Mouse (Mus musculus) C2C12 (cell line): ENCODE measurements at regions not wholly inside any gene's neighbourhood (a gene's known extent, or its start where the extent isn't known, plus 50 kb on each side); places are given as distances from the start of the nearest gene placed in this dataset.

Experiments used
- H3K27me3 ChIP-seq: one replicate; pipeline ENCODE4 v1.6.1; 2011; ENCODE audit not compliant: control insufficient read depth, insufficient read depth, insufficient read length
- H3K36me3 ChIP-seq: one replicate; pipeline ENCODE4 v1.6.1; 2011; ENCODE audit not compliant: control insufficient read depth, insufficient read depth
- H3K4me3 ChIP-seq: one replicate; pipeline ENCODE4 v1.5.1; 2011; ENCODE audit warnings: mild to moderate bottlenecking, control low read depth; ENCODE audit not compliant: poor library complexity, insufficient read depth, severe bottlenecking
- H3K79me2 ChIP-seq: one replicate; pipeline ENCODE4 v1.6.1; 2011; ENCODE audit not compliant: control insufficient read depth, insufficient read depth
- H3K79me3 ChIP-seq: one replicate; pipeline ENCODE4 v1.6.1; 2011; ENCODE audit warnings: low read depth, control low read depth
- H3ac ChIP-seq: one replicate; pipeline ENCODE3; 2011; ENCODE audit warnings: low read depth; ENCODE audit not compliant: control insufficient read depth, insufficient read length
- CEBPB ChIP-seq: IDR thresholded peaks from one replicate; pipeline ENCODE4 v1.6.1; 2011; ENCODE audit warnings: low read depth, mild to moderate bottlenecking, control low read depth, moderate library complexity
- CTCF ChIP-seq: IDR thresholded peaks from one replicate; pipeline ENCODE4 v1.5.1; 2011; ENCODE audit not compliant: control insufficient read depth, insufficient read depth, insufficient read length
- FOSL1 ChIP-seq: IDR thresholded peaks from one replicate; pipeline ENCODE4 v1.8.0; 2011; ENCODE audit warnings: mild to moderate bottlenecking, low read length; ENCODE audit not compliant: poor library complexity, insufficient read depth, severe bottlenecking
- MAX ChIP-seq: IDR thresholded peaks from one replicate; pipeline ENCODE4 v1.6.1; 2011; ENCODE audit warnings: mild to moderate bottlenecking, control low read depth
- MYOD1 ChIP-seq: IDR thresholded peaks from one replicate; pipeline ENCODE4 v1.6.1; 2011; ENCODE audit warnings: low read depth; ENCODE audit not compliant: control insufficient read depth, insufficient read length
- MYOG ChIP-seq: IDR thresholded peaks from one replicate; pipeline ENCODE4 v1.6.1; 2011; ENCODE audit not compliant: control insufficient read depth, insufficient read length; ENCODE audit errors: extremely low read depth
- USF1 ChIP-seq: IDR thresholded peaks from one replicate; pipeline ENCODE4 v1.6.1; 2011; ENCODE audit warnings: low read depth, mild to moderate bottlenecking, control low read depth, moderate library complexity

- no peak overlapping the region for H3ac ChIP-seq
- TF ChIP-seq MYOG (no peak), USF1 (peak; percentile 20)
- H3K27me3 ChIP-seq = peaks cover 27% of the 10 kb centered on the region
- no peaks in the 10 kb centered on the region for H3K79me3 ChIP-seq
- H3K79me2 ChIP-seq = no peaks in the 10 kb centered on the region
- no peaks in the 10 kb centered on the region for H3K36me3 ChIP-seq
- H3K4me3 ChIP-seq = no peak overlapping the region
Observed at GRCm38 (mm10) chr5:111822882-111823281, 89.2 kb downstream of the Gm26897 start.

GRCm38 (mm10) chr5:111823420-111823819, 89.7 kb downstream of the Gm26897 start:
- TF ChIP-seq MYOD1 = peak; percentile 71
- TF ChIP-seq CEBPB = no peak
- H3K27me3 ChIP-seq = peaks cover 30% of the 10 kb centered on the region
- no peaks in the 10 kb centered on the region for H3K36me3 ChIP-seq
- no peak overlapping the region for H3K4me3 ChIP-seq
- H3K79me2 ChIP-seq = no peaks in the 10 kb centered on the region
- no peak overlapping the region for H3ac ChIP-seq
- H3K79me3 ChIP-seq = no peaks in the 10 kb centered on the region

GRCm38 (mm10) chr5:111823842-111824241, 90.1 kb downstream of the Gm26897 start:
- no peak overlapping the region for H3K4me3 ChIP-seq
- no peaks in the 10 kb centered on the region for H3K79me2 ChIP-seq
- TF ChIP-seq MYOD1 (peak; percentile 29), FOSL1 (no peak)
- H3K79me3 ChIP-seq = no peaks in the 10 kb centered on the region
- H3K27me3 ChIP-seq = peaks cover 35% of the 10 kb centered on the region
- H3K36me3 ChIP-seq = no peaks in the 10 kb centered on the region
- H3ac ChIP-seq = no peak overlapping the region

GRCm38 (mm10) chr5:111824600-111825130, 90.9 kb downstream of the Gm26897 start:
- Histone ChIP-seq H3K36me3 (no peaks in the 10 kb centered on the region), H3K79me3 (no peaks in the 10 kb centered on the region), H3ac (no peak overlapping the region), H3K79me2 (no peaks in the 10 kb centered on the region), H3K4me3 (no peak overlapping the region), H3K27me3 (peaks cover 39% of the 10 kb centered on the region)
- TF ChIP-seq MYOD1 = no peak
- no peak for TF ChIP-seq USF1
- TF ChIP-seq FOSL1 = no peak
- no peak for TF ChIP-seq CEBPB
- no peak for TF ChIP-seq MAX
- no peak for TF ChIP-seq MYOG
- no peak for TF ChIP-seq CTCF

GRCm38 (mm10) chr5:111829891-111830290, 96.2 kb downstream of the Gm26897 start:
- Histone ChIP-seq H3K27me3 (peaks cover 55% of the 10 kb centered on the region), H3K4me3 (no peak overlapping the region), H3K79me3 (no peaks in the 10 kb centered on the region), H3K79me2 (no peaks in the 10 kb centered on the region), H3K36me3 (no peaks in the 10 kb centered on the region), H3ac (no peak overlapping the region)
- TF ChIP-seq MAX (no peak), MYOG (no peak), CTCF (no peak), FOSL1 (no peak), USF1 (no peak), CEBPB (no peak), MYOD1 (no peak)

GRCm38 (mm10) chr5:111835737-111836667, 102.3 kb downstream of the Gm26897 start:
- H3K27me3 ChIP-seq = peaks cover 62% of the 10 kb centered on the region
- H3K79me2 ChIP-seq = no peaks in the 10 kb centered on the region
- no peak overlapping the region for H3ac ChIP-seq
- H3K4me3 ChIP-seq = no peak overlapping the region
- TF ChIP-seq FOSL1 = no peak
- TF ChIP-seq MAX = no peak
- TF ChIP-seq CEBPB = no peak
- no peak for TF ChIP-seq USF1
- TF ChIP-seq MYOG = no peak
- no peak for TF ChIP-seq MYOD1
- no peak for TF ChIP-seq CTCF
- no peaks in the 10 kb centered on the region for H3K79me3 ChIP-seq
- H3K36me3 ChIP-seq = no peaks in the 10 kb centered on the region
